Mouse (Mus musculus): ENCODE data around the gene Dmp1. TPM values are rescaled to one million over a fixed set of nuclear protein-coding genes. Genes with fewer than 3 reads are reported as not detected.

Gene Dmp1
- total and polyA plus RNA-seq, 3 experiments = not detected

- no peaks in the 10 kb centered on the region for H3K79me2 ChIP-seq (replicated peaks; ENCODE audit: control insufficient read depth, insufficient read depth, low read length)
- intact Hi-C loops (cut with DNase I) = no loop called here
- no peaks in the 10 kb centered on the region for H3K36me3 ChIP-seq (ENCODE audit: control insufficient read depth, insufficient read depth, low read length)
- H3K27ac ChIP-seq = no peak within 1 kb of the TSS
- no peak for DNase-seq
- no peaks in the 10 kb centered on the region for H3K27me3 ChIP-seq (ENCODE audit: control insufficient read depth, insufficient read depth, low read length)
- H3K4me1 ChIP-seq (ENCODE audit: control insufficient read depth, insufficient read depth, low read length) = no peaks in the 10 kb centered on the region
- no peak for TF ChIP-seq CTCF (IDR thresholded peaks at IDR 0.05)
- no peak for TF ChIP-seq EP300 (IDR thresholded peaks at IDR 0.05; ENCODE audit: insufficient read depth, low read depth, low read length)
- no peak for TF ChIP-seq POLR2A (IDR thresholded peaks at IDR 0.05; ENCODE audit: insufficient read depth, low read depth, low read length)
- WGBS = 80% methylated on average over 7 of the region's 7 CpGs
- H3K4me3 ChIP-seq = no peak within 1 kb of the TSS
- no peak within 1 kb of the TSS for H3K9ac ChIP-seq (ENCODE audit: low read depth, low read length)
These were observed 32.0 kb upstream of the Dmp1 start, which contains the start of gene Dspp for GRCm38 (mm10) chr5:104170412-104170811. Dspp (plus strand) TSS chr5:104170712.

GRCm38 (mm10) chr5:104173094-104173493, 29.3 kb upstream of the Dmp1 start:
- no peak overlapping the region for H3K27ac ChIP-seq
- 81% methylated on average over 6 of the region's 6 CpGs for WGBS
- no peaks in the 10 kb centered on the region for H3K4me1 ChIP-seq (ENCODE audit: control insufficient read depth, insufficient read depth, low read length)
- H3K9ac ChIP-seq (ENCODE audit: low read depth, low read length) = no peak overlapping the region
- no peak for TF ChIP-seq POLR2A (IDR thresholded peaks at IDR 0.05; ENCODE audit: insufficient read depth, low read depth, low read length)
- TF ChIP-seq CTCF (IDR thresholded peaks at IDR 0.05) = no peak
- TF ChIP-seq EP300 (IDR thresholded peaks at IDR 0.05; ENCODE audit: insufficient read depth, low read depth, low read length) = no peak
- intact Hi-C loops (cut with DNase I) = no loop called here
- DNase-seq = no peak
- H3K4me3 ChIP-seq = no peak overlapping the region
- H3K27me3 ChIP-seq (ENCODE audit: control insufficient read depth, insufficient read depth, low read length) = no peaks in the 10 kb centered on the region
- H3K36me3 ChIP-seq (ENCODE audit: control insufficient read depth, insufficient read depth, low read length) = no peaks in the 10 kb centered on the region
- H3K79me2 ChIP-seq (replicated peaks; ENCODE audit: control insufficient read depth, insufficient read depth, low read length) = no peaks in the 10 kb centered on the region

- no peaks in the 10 kb centered on the region for H3K36me3 ChIP-seq (ENCODE audit: control insufficient read depth, insufficient read depth, low read length)
These were observed 18.7 kb upstream of the Dmp1 start for GRCm38 (mm10) chr5:104183743-104184142.

GRCm38 (mm10) chr5:104187281-104187680, 15.1 kb upstream of the Dmp1 start:
- intact Hi-C loops (cut with DNase I) = no loop called here
- 55% methylated on average over 3 of the region's 3 CpGs for WGBS
- TF ChIP-seq EP300 (IDR thresholded peaks at IDR 0.05; ENCODE audit: insufficient read depth, low read depth, low read length) (no peak), POLR2A (IDR thresholded peaks at IDR 0.05; ENCODE audit: insufficient read depth, low read depth, low read length) (no peak), CTCF (IDR thresholded peaks at IDR 0.05) (no peak)
- no peak for DNase-seq
- Histone ChIP-seq H3K27ac (no peak overlapping the region), H3K27me3 (ENCODE audit: control insufficient read depth, insufficient read depth, low read length) (no peaks in the 10 kb centered on the region), H3K79me2 (replicated peaks; ENCODE audit: control insufficient read depth, insufficient read depth, low read length) (no peaks in the 10 kb centered on the region), H3K36me3 (ENCODE audit: control insufficient read depth, insufficient read depth, low read length) (no peaks in the 10 kb centered on the region), H3K9ac (ENCODE audit: low read depth, low read length) (no peak overlapping the region), H3K4me3 (no peak overlapping the region), H3K4me1 (ENCODE audit: control insufficient read depth, insufficient read depth, low read length) (no peaks in the 10 kb centered on the region)

More at GRCm38 (mm10) chr5:104183743-104184142, 18.7 kb upstream of the Dmp1 start:
- no peak overlapping the region for H3K4me3 ChIP-seq
- no peak overlapping the region for H3K27ac ChIP-seq
- H3K4me1 ChIP-seq (ENCODE audit: control insufficient read depth, insufficient read depth, low read length) = no peaks in the 10 kb centered on the region
- no peaks in the 10 kb centered on the region for H3K27me3 ChIP-seq (ENCODE audit: control insufficient read depth, insufficient read depth, low read length)
- H3K79me2 ChIP-seq (replicated peaks; ENCODE audit: control insufficient read depth, insufficient read depth, low read length) = no peaks in the 10 kb centered on the region
- no peak for TF ChIP-seq EP300 (IDR thresholded peaks at IDR 0.05; ENCODE audit: insufficient read depth, low read depth, low read length)
- TF ChIP-seq POLR2A (IDR thresholded peaks at IDR 0.05; ENCODE audit: insufficient read depth, low read depth, low read length) = no peak
- TF ChIP-seq CTCF (IDR thresholded peaks at IDR 0.05) = no peak
- DNase-seq = no peak
- no peak overlapping the region for H3K9ac ChIP-seq (ENCODE audit: low read depth, low read length)
- 70% methylated on average over 1 of the region's 1 CpGs for WGBS
- intact Hi-C loops (cut with DNase I) = no loop called here

GRCm38 (mm10) chr5:104195086-104195485, 7.3 kb upstream of the Dmp1 start:
- no peak for DNase-seq

GRCm38 (mm10) chr5:104201153-104201950, 1.1 kb upstream of the Dmp1 start:
- Histone ChIP-seq H3K9ac (ENCODE audit: low read depth, low read length) (no peak overlapping the region), H3K4me1 (ENCODE audit: control insufficient read depth, insufficient read depth, low read length) (no peaks in the 10 kb centered on the region; the same call in none of the 2 replicates), H3K79me2 (replicated peaks; ENCODE audit: control insufficient read depth, insufficient read depth, low read length) (no peaks in the 10 kb centered on the region), H3K36me3 (ENCODE audit: control insufficient read depth, insufficient read depth, low read length) (no peaks in the 10 kb centered on the region), H3K4me3 (no peak overlapping the region), H3K27me3 (ENCODE audit: control insufficient read depth, insufficient read depth, low read length) (no peaks in the 10 kb centered on the region), H3K27ac (no peak overlapping the region)
- 70% methylated on average over 12 of the region's 12 CpGs for WGBS
- TF ChIP-seq EP300 (IDR thresholded peaks at IDR 0.05; ENCODE audit: insufficient read depth, low read depth, low read length) = no peak
- no peak for TF ChIP-seq POLR2A (IDR thresholded peaks at IDR 0.05; ENCODE audit: insufficient read depth, low read depth, low read length)
- TF ChIP-seq CTCF (IDR thresholded peaks at IDR 0.05) = no peak
- intact Hi-C loops (cut with DNase I) = no loop called here
- no peak for DNase-seq

More at GRCm38 (mm10) chr5:104195086-104195485, 7.3 kb upstream of the Dmp1 start:
- no peak overlapping the region for H3K9ac ChIP-seq (ENCODE audit: low read depth, low read length)
- no peak for TF ChIP-seq CTCF (IDR thresholded peaks at IDR 0.05)
- TF ChIP-seq EP300 (IDR thresholded peaks at IDR 0.05; ENCODE audit: insufficient read depth, low read depth, low read length) = no peak
- TF ChIP-seq POLR2A (IDR thresholded peaks at IDR 0.05; ENCODE audit: insufficient read depth, low read depth, low read length) = no peak
- no peaks in the 10 kb centered on the region for H3K27me3 ChIP-seq (ENCODE audit: control insufficient read depth, insufficient read depth, low read length)
- intact Hi-C loops (cut with DNase I) = no loop called here
- H3K36me3 ChIP-seq (ENCODE audit: control insufficient read depth, insufficient read depth, low read length) = no peaks in the 10 kb centered on the region
- H3K27ac ChIP-seq = no peak overlapping the region
- H3K4me1 ChIP-seq (ENCODE audit: control insufficient read depth, insufficient read depth, low read length) = no peaks in the 10 kb centered on the region; the same call in 1 of the 2 replicates
- WGBS = 79% methylated on average over 1 of the region's 1 CpGs
- H3K4me3 ChIP-seq = no peak overlapping the region
- no peaks in the 10 kb centered on the region for H3K79me2 ChIP-seq (replicated peaks; ENCODE audit: control insufficient read depth, insufficient read depth, low read length)
